Mouse (Mus musculus): Measurements from ENCODE around the gene Aunip. TPM values are rescaled to one million over a fixed set of nuclear protein-coding genes. Genes with fewer than 3 reads are reported as not detected.

Aunip gene
- total RNA-seq, 2 experiments from 2014 or later, result 2.4 to 3.1 TPM

DNA sequence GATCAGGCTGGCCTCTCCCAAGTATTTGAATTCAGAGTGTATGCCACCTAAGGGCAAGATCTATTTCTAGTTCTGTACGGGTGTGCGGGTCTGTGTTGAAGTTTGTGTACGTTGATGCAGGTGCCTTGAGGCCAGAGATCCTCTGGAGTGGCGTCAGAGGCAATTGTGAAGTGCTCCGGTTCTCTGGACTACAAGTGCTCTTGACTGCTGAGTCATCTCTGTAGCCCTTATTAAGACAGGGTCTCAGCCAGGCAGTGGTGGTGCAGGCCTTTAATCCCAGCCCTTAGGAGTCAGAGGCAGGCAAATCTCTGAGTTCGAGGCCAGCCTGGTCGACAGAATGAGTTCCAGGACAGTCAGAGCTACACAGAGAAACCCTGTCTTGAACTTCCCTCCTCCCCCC is 4.8 kb downstream of the Aunip start:
- no peak for DNase-seq

DNA sequence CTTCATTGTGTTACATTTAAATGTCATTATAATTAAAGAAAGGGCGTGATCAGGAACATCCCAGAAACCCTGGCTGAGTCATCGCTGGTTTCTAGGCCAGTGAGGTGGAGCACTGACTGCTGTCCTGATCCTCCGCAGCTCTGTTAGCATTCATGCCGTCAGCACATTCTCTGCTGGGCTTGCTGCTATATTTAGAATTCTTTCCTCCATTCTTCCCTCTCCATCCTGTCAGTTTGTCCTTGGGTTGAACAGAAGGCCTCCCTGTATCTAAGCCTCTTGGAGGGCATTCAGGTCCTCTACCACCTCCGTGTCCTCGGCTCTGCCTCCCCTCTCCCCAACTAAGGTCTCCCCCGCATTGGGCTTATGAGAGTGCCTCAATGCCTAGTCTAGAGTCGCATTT is 6.2 kb downstream of the Aunip start:
- peak; percentile 70 for DNase-seq

DNA sequence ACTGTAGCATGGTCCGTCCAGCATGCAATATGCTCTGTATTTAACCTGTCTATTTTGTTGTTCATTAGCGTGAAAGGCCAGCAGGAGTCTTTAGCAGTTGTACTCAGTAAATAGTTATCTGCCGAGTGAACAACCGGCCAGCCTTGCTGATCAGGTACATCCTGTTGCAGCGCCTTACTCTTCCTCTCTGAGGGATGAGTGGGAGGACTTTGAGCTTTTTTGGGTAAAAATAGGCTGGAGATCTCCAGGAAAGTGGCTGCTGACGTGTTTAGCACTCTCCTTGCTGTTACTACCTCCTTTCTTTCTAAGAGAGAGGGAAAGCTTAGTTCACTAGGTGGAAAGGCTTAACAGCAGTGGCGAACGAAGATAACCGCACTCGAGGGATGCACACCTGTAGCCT is 6.9 kb downstream of the Aunip start:
- no peak for DNase-seq

DNA sequence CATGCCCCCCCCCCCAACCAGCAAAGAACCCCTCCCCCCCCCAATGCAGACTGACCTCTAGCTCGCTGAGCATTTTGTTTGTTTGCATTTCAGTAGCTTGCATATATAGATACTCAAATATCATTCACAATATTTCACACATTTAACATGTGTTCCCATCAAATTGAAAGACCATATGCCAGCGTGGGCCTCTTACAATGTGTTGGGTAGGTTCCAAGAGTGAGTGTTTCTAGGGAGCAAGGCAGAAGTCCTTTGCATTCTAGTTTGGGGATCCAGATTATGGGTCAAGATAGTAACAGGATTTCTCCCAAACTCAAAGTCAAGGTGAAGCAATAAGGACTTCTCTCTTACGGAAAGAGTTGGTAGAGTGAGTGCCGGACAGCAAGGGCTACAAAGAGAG is 7.7 kb downstream of the Aunip start:
- no peak for DNase-seq

DNA sequence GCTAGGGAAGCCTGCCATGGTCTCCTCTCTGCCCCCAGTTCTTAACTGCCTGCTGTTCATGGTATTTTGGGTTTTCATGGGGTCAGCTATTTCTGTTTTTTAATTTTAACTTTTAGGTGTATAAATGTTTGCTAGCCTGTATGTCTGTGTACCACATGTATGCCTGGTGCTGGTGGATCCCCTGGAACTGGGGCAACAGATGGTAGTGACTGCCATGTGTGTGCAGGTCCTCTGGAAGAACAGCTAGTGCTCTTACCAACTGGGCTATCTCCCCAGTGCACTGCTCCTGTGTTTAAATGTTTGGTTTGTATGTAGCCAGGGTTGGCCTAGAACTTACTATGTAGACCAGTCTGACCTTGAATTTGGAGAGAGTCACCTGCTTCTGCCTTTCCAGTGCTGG is 8.5 kb downstream of the Aunip start:
- DNase-seq, result no peak

DNA sequence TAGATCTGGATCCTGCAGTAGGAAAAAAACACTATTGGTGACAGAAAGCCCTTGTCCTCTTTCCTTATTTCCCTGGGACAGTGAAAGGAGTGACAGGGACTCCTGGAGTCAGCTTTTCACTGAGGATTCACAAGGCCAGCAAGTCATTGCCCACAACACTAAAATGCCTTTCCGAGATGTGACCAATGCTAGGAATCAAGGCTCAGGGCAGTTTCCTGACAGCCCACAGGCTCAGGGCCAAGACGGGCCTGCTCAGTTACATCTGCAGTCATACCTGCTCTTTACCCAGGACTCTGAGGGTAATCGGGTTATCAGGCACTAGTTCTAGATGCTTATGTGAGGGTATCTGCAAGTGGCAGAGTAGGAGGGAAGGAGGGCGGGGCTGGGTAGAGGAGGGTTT is 12.6 kb downstream of the Aunip start:
- no peak for DNase-seq

DNA sequence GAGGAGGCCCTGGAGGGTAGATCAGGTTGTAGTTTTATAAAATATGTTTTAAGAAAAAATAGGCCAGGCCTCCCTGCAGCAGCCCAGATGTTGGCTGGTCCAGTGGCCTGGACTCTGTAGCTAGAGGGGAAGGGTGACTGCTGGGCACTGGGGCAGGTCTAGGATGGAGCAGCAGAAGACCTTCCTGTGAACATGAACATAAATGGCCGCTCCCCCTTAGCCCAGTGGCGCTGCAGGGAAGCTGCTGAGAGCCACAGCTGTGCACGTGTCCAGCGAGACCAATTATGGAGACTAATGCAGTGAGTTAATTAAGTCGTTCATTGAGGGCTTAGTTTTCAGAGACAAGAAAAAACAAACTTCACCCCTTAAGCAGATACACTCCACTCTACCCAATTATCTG is 15.0 kb downstream of the Aunip start:
- DNase-seq, result no peak

DNA sequence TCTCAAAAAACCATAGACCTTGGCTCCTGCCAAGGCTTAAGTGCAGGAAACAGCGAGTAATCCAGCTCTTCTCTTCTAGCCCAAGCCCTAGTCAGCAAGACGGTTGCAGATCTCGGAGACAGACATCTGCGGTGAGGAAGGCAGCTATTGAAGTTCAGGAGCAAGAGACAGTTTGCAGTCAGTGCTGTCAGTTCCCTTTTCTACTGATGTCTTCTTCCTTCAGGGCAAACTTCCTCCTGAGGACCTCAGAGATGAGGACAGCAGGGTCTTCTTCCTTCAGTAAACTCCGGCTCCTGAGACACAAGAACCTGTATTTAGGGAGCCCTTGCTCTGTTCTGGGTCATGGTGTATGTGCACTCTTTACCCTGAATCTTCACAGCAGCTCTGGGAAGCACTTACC is 15.4 kb downstream of the Aunip start:
- no peak for DNase-seq

DNA sequence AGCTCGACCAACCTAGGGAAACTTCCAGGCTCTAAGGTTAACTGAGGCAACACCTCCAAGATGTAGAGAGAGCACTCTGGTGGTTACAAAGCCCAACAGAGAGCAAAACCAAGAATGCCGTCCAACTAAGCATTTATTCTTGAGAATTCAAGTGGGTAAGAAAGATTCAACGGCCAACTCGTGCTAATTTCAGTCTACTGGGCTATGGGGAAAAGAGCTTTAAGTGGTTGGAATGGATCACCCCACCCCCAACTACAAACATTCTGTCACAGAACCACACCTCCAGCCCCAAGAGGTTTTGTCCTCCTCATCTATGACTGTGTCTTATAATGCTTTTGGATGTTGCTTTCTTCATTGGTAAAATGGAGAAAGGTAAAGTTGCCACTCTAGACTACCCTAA is 22.1 kb downstream of the Aunip start:
- no peak for DNase-seq

DNA sequence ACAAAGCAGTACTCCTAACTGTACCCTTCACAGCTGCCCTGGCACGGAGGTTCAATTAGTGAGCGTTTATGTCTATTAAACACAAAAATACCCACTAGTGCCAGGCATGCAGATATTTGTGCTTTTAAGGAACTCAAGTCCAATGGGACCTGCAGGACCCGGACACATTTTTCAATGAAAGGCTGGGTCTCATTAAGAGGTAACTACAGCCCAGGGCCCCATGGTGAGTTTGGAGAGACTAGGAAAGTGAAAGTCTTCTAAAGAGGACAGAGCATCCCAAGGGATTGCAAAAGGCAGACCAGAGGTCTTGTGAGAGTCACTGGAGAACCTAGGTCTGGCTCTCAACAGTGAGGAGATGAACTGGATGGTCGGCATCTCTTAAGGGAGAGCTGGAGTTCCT is 22.6 kb downstream of the Aunip start:
- DNase-seq, result no peak

DNA sequence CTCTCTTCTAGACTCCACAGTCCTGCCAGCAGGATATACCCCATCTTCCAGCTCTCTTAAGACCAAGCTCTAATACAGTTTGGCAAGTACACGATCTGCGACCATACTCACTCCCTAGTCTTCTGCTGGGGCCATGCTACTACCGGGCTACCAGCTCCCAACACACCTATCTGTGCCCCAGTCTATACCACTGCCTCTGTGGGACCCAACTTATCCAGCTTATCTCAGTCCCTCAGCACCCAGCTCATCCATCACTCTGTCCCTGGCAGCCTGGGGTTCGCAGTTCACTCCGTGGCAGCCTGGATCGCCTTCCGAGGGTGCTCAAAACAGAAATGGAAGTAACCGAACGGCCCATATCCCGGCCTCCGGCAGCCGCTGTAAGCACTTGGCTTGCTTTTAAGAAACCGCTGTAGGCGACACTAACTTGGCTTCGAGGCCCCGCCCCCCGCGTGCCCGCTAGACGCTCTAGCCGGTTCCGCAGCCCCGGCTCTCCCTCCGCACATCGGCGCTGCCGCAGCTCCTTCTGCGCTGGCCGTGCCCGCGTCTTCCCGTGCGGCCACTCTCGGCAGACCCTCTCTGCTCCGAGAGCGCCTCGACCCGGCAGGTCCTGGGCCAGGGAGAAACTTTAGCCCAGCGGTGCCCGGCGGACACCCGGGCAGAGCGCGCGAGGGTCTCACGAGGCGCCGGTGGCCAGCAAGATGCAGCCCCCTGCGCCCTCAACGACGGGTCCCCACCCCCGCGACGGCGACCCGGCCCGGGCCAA is 23.5 kb downstream of the Aunip start:
- peak; percentile 87 for DNase-seq

DNA sequence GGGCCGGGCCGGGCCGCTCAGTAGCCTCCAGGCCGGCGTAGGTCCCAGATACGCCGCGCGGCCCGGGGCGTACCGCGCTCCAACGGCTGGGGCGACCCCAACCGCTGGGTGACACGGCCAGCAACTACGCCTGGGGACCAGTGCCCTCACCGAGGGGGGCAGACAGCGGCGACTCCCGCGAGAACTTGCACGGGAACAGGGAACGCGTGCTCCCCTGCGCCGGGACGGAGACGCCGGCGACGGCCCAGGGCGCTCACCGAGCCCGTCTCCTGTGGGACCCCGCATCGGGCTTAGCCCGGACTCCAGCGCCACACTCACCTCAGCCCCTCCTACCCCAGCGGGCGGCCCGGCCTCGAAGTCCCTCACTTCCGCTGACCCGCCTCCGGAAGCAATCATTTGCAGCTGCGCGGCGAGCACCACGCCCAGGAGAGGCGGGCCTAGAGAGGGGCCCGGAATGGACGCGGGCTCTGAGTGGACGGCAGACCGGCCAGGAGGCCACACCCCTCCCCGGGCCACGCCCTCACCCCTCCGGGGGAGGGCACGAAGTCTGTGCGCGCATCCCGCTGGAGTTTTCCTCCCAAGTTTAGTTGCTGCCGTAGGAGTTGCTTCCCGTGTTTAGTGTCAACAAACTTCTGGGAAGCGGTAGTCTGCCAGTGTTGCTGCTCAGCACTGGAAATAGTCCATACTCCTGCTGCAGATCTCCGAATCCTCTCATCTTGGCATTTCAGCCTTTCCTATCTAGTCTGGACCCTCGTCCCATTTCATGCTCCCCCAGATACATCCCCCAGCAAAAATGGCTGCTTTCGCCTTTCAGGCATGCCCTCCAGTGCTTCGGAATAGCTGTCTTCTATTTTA is 24.4 kb downstream of the Aunip start, which contains the start of gene Mtfr1l:
TSS of gene Mtfr1l (minus strand) at position 456 of the 855 bp plus-strand sequence.
- peak; percentile 99 for DNase-seq

DNA sequence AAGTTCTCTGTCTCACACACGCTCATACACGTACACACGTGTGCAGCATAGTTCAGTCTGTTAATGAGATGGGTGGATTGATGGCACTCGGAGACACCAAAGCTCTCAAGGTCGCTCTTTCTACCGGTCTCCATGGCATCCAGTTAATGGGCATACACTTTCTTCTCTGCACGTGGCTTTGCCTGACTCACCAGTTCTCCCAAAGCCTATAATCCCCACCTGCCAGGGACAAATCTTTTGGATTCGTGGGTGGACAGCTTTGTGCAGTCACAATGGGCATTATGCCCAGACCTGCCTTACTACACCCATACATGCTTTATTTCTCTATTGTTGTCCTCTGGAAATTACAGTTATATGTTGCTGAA is 25.0 kb downstream of the Aunip start:
- peak; percentile 52 for DNase-seq

DNA sequence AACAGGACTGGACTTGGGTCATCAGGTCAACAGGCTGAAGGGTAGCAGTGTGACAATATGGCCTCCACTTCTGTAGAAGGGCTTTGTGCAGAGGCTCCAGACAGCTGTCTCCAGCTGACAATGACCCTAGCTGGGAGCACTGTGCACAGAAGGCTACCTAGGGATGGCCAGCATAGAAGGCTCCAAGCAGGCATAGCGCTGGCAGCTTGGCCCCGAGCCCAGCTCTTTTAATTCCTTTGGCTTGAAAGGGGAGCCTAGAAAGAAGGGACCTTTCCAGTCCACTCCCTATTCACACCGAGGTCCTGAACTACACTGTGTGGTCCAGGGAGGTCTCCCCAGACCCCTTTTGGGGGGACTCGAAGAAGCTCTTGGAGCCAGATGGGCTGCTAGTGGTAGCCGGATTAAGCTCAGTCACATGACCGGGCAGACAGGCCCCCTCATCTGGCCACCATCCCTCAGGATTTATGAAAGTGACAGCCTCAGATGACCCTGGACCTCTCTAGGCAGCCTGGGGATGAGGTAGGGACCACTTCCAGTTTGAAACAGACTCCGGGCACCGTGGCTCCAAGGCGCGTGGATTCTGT is 28.3 kb downstream of the Aunip start:
- DNase-seq, result no peak

DNA sequence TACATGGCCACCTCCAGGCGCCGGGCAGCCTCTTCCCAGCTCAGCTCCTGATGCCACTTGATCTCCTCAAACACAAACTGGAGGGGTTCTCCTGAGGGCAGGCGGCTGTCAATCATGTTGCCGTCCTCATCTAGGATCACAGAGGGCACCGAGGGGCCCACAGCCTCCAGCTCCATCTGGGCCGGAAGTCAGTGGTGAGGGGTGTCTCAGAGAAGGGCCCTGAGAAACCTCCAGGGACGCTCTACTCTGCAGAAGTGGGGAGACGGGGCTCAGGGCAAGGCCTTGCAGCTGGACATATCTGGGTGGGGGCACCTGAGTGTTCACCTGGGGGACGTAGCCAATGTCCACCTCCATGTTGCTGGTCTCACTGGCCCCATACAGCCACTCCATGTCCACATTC is 31.9 kb downstream of the Aunip start:
- no peak for DNase-seq

DNA sequence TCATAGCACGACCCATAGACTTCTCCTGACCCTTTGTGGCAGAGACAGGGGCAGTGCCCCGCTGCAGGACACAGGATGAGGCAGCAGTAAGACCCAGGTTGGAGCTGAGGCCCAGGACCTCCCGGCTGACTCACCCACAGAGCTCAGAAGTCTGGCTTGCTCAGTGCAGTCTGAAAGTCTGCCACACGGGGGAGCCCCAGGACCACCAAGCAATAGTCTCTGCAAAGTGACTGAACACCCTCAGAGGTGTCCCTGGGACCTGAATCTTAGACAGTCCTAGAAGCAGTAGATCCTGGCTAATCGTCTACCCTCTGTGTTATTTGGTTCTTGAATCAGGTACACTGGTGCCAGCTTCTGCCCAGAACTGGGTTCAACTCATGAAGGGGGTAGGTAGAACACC is 32.5 kb downstream of the Aunip start:
- peak; percentile 97 for DNase-seq

DNA sequence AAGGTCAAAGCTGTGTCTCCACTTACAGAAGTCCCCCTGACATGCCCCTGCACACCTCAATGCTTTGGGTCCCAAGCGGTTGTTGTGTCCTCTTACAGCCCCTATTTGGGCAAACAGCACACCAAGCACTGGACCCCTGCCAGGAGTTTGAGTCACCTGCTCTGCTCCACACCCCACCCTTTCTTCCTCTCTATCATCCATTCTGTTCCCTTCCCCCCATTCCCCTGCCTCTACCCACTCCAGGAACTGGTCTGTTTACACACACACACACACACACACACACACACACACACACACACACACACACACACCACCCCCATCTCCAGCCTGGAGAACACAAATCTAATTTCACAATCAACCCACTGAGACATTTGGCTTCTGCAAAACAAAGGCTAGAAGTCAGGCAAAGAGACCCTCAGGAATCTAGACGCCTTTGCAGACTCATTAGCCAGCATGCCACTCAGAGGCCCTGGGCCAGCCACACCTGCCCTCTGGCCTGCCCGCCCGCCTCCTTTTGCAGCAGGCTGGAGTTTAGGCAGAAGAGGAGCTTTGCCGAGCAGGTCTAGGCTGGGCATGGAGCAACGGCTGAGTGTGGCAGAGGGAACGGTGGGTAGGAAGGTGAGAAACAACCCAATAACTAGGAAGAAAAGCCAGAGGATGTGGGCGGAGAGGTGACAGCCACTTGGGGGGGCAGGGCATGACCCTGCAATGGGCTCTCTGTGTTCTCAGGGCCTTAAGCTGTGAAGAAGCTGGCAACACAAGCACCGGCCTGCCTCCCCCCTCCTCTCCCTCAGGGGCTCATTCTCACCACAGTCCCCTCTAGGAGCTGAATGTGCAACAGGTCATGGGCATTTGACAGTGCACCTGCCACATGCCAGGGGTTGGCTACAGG is 36.3 kb downstream of the Aunip start:
- DNase-seq, result peak; percentile 55

DNA sequence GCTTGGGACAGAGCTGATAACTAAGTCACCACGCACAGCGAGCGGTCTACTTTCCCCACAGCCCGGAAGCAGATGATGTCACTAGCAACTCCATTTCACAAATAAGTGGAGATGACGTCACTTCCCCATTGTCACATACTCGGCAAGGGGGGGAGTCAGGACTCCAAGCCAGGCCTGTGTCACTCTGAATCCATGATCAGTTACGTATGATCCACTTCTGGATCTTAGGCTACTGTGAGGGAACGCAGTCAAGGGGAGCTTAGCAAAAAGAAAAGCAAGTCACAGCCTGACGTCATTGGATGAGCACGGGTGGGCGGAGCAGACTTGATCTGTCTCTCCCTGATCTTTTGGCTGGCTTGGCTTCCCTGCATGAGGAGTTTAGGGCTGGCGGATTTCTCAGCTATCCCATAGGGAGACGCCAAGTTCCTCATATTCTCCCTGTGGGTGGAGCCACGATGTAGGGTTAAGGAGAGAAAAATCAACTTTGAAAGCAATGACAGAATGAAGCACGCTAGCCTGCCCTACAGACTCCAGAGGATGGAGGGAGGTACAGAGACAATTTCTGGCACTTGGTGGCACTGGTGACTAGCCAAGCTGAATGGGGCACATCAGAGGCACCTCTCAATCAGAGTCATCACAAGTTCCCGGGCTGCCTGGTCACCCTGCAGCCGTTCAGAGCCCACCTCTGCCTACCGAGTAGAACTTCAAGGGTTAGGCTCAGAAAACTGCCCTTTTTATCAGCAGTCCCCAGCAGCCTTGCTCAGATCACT is 37.6 kb downstream of the Aunip start:
- DNase-seq, result no peak

DNA sequence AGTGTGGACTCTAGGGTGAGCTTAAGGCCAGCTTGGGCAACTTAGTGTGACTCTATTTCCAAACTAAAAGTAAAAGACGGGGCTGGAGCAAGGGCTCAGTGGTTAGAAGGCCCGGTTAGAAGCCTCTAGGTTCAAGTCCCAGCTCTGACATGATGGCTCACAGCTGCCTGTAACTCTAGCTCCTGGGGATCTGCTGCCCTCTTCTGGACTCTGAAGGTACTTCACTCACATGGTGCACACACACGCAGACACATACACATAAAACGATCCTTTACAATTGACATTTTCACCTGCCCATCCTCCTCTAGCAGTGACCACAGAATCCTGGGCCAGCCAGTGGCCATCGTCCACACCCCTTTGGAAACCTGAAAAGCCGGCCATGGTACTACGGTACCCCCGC is 39.1 kb downstream of the Aunip start:
- no peak for DNase-seq

DNA sequence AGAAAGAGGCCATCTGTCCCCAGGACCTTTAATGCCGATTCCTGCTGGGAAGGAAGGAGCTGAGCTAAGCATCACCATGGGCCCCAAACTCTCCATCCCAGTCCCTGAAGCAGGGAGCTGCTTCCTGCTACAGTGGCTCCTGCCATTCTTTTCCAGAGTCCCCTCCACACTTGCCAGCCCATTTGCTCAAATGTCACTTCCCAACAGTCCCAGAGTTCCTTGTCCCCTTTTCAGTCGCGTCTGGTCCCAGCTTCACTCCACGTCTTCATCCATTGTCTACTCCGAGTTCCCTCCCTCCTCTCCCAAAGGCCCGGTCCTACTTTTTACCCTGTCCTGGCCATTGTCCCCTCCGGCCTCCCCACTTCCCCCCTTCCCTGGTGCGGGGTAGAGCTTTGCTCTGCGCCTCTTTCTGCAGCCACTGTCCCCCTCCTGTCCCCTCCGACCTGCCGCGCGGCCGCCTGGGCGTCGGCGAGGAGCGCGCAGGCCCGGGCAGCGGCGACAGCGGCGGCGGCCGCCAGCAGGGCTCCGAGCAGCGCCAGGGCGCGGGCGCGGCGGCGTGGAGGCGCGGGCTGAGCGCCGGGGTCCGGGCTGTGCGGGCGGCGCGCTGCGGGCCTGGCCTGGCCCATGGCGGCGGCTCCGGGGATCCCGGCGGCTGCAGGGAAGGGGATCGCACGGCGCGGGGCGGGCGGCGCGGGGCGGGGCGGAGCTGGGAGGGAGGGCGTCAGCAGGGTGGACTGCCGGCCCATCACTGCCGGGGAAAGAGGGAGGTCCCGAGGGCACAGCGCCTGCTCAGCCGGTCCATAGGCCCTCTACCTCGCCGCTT is 40.9 kb downstream of the Aunip start, which contains the start of gene Selenon:
TSS of gene Selenon (minus strand) at position 673 of the 823 bp plus-strand sequence.
- peak; percentile 85 for DNase-seq
